Mouse (Mus musculus): ENCODE results near the gene Elmo1.

Elmo1 gene

DNA sequence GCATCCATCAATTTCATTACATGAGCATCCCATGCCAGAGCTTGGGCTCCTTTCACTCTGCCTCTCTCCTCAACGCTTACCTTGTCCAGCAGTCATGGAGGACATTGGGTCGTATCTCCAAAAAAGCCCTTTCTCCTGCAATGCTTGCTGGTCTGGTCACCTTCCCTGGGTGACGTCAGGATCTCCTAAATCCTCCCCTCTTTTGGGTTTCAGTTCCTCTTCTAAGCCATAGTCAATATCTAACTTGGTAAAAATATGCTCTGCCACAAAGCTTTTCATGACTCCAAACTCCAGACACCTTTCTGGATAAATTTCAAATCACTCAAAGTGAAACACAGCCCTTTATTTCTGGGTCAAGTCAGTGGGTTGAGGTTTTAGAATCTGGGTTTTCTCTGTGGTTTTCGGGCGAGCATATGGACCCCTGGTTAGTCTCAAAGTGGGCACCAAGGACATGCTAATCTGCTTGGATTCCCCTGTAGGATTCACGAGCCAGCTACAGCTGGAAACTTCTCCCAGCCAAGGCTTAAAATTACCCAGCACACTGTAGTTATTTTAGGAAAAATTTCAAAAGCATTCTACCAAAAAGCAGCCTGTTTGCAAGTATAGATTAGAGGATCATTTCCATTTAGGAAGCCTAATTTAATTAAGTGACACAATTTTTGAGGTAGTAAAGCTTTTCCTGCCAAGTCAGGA lies 403.8 kb downstream of the Elmo1 start:
- in situ Hi-C loops (cut with MboI; ENCODE audit: low sequenced_read_pairs): no loop called here

DNA sequence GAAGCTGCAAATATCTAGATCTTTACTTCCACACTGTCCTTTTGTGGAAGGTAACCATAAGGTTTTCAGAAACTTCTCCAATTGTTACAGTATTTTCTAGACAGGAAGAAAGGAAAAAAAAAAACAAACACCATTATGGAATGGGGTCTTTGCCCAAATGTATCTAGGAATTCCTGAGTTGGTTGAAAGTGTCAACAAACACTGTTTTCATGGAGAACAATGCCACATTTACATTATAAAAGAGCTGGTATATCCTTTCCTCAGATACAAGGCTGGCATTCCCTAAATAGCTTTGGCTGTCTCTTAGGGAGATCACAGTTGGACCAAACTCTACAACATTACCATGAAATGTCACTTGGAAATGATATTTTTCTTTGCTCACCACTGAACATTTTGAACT lies 411.5 kb downstream of the Elmo1 start:
- in situ Hi-C loops (cut with MboI; ENCODE audit: low sequenced_read_pairs): no loop called here

DNA sequence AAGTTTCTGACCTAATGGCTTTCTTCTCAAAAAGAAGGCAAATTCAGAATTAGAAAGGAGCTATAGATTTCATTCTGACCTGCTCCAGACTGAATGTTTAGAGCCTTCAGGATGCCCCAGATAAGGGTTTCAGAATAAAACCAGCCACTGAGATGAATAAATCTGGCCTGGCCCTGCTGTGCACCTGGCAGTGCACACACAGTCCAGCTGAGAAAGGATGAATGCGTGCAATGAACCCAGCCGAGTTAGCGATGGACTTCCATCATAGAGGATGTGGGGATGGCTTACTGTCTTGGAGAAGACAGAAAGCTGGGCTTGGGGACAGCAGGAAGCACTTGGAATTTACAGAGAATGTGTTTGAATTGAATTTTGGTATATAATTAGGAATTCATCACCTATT lies 413.0 kb downstream of the Elmo1 start:
- in situ Hi-C loops (cut with MboI; ENCODE audit: low sequenced_read_pairs): no loop called here

- in situ Hi-C loops (cut with MboI; ENCODE audit: low sequenced_read_pairs): no loop called here
These were observed 417.2 kb downstream of the Elmo1 start for GRCm38 (mm10) chr13:20507381-20508129.

DNA sequence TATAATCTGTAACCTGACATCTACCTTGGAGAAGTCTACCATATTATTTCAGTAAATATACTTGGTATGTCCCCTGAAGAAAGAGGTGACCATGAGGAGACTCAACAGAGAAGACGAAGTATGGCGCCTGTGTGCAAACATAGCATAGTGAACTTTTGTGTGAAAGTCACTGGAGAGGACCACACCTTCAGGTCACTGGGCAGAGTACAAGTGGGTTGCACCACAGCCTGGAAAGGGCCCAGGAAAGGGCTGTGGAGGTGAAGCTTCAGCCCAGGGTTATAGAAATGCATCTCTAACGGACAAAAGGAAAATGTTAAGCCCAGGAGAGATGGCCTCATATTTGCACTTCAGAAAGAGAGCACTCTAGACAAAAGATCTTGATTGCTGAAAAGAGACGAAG lies 420.6 kb downstream of the Elmo1 start:
- in situ Hi-C loops (cut with MboI; ENCODE audit: low sequenced_read_pairs): no loop called here

DNA sequence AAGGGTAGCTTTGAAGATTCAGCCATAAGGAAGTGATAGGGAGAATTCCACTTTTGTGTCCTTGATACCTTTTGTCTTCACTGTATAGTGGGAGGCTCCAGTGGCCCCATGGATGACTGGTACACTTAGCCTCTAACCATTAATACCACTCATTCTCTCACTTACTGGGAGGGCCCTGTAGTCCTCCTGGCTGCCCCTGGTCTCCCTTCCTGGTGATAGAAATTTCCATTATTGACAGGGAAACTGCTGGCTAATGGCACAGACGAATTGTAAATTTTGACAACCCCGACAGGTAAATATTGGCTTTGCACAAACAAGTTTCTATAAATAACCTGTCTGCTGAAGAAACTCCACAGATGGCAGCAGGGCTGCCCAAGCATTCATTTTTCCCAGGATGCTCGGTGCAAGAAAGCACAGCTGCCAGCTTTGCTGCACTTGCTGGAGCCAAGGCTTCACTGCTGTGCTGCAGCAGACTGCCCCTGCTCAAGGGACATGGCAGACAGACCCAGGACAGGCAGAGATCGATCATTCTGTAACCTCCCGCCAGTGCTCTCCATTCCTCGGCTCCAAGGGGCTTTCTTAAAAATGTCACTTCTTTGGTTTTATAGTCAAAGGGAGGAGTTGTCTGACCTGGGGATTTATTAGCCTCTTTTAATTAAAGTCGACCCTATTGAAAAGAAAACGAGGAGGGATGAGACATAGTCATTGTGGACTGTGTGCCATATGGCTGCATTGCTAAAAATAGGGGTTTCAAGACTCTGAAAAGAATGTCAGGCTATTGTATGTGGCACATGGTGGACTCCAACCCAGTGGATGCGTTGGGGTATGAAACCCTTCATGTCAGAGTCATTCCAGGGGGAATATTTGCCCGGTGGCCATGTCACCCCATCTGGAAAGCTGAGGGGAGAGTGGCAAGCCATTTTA lies 422.2 kb downstream of the Elmo1 start:
- in situ Hi-C loops (cut with MboI; ENCODE audit: low sequenced_read_pairs): no loop called here

DNA sequence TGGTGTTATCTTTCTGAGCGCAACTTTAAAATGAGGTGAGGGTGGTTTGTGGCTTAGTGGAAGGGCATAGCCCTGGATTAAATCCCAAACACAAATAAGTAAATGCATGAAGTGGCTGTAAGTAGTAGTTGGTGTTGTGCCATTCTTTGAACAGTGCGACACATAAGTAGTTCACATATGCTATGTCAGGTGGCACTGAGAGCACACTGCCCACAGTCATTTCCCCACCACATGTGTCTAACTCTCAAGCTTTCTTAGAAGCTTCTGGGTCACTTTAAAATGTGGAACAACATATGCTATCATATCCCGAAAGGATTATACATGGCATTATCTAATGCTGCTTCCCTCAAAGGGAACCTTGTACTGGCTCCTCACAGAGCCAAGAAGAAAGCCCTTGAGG lies 424.3 kb downstream of the Elmo1 start:
- in situ Hi-C loops (cut with MboI; ENCODE audit: low sequenced_read_pairs): no loop called here

GRCm38 (mm10) chr13:20516096-20516495 lies 425.7 kb downstream of the Elmo1 start:
- in situ Hi-C loops (cut with MboI; ENCODE audit: low sequenced_read_pairs): no loop called here

- in situ Hi-C loops (cut with MboI; ENCODE audit: low sequenced_read_pairs): no loop called here
These were observed 427.3 kb downstream of the Elmo1 start for GRCm38 (mm10) chr13:20517702-20518101.

- in situ Hi-C loops (cut with MboI; ENCODE audit: low sequenced_read_pairs): no loop called here
These were observed 431.1 kb downstream of the Elmo1 start for GRCm38 (mm10) chr13:20521492-20521891.

DNA sequence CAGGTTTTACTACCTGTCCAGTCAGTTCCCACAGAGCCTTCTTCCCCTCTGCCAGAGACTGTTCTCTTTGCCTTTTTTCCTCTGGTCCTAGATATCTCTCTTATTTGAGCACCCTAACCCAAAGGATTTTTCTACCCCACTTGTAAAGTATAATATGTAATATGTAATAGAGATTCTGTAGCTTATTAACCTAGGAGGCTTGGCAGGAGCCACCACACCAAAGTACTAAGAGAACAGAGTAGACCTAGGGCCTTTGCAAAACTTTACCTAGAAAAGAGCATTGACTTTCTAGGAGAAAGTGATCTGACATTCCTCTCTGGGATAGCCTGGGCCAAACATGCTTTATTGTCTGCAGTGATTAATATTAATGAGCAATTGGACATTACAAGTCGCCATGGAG lies 433.3 kb downstream of the Elmo1 start:
- in situ Hi-C loops (cut with MboI; ENCODE audit: low sequenced_read_pairs): no loop called here

DNA sequence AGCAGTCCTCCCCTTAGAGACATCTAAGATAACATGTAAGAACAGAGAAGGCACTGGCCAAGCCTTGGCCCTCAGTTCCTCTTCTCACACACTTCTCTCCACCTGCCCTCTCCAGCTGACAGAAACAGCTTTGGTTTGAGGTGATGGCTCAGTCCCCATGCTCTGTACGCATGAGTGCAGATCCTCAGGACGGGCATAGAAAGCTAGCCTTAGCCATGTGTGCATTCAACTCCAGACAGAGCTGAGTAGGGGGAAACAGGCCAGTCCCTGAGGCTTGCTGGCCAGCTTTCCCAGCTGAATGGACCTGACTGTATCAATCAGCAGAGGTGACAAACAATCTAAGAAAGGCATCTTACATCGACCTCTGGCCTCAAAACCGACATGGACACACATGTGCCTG lies 435.4 kb downstream of the Elmo1 start:
- in situ Hi-C loops (cut with MboI; ENCODE audit: low sequenced_read_pairs): no loop called here

DNA sequence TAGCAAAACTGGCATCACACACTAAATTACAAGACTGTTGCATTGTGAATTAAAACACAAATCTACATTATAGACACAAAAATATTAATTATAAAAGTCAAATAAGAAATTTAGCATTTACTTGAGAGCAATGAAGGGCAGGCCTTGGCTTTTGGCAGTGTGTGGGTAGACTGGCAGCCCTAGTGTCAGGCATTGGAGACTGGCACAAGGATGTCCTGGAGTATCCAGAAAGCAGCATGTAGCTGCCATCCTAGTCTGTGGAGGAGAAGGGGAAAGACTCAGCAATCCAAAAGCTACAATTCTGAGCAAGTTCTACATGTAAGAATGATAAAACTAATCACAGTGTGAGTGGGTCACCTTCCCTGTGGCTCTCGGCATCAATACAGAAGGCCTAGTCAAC lies 446.7 kb downstream of the Elmo1 start:
- in situ Hi-C loops (cut with MboI; ENCODE audit: low sequenced_read_pairs): no loop called here

DNA sequence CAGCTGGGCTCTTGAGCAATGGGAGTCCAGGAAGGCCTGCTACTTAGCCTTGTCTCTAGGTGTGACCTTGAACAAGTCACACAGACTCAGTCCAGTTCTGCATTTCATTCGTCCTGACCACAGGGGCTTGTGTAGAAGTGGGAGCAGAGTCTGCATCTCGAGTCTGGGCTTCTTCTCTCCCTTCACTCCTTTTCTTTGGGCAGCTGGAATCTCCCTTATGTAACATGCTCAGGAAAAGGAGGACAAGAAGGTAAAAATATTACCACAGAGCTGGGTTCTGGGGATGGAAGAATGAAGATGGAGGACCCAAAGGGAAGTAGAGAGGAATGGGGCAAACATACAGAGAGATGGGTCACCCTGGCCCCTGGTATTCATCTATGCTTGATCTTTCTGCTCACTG lies 447.1 kb downstream of the Elmo1 start:
- in situ Hi-C loops (cut with MboI; ENCODE audit: low sequenced_read_pairs): no loop called here

DNA sequence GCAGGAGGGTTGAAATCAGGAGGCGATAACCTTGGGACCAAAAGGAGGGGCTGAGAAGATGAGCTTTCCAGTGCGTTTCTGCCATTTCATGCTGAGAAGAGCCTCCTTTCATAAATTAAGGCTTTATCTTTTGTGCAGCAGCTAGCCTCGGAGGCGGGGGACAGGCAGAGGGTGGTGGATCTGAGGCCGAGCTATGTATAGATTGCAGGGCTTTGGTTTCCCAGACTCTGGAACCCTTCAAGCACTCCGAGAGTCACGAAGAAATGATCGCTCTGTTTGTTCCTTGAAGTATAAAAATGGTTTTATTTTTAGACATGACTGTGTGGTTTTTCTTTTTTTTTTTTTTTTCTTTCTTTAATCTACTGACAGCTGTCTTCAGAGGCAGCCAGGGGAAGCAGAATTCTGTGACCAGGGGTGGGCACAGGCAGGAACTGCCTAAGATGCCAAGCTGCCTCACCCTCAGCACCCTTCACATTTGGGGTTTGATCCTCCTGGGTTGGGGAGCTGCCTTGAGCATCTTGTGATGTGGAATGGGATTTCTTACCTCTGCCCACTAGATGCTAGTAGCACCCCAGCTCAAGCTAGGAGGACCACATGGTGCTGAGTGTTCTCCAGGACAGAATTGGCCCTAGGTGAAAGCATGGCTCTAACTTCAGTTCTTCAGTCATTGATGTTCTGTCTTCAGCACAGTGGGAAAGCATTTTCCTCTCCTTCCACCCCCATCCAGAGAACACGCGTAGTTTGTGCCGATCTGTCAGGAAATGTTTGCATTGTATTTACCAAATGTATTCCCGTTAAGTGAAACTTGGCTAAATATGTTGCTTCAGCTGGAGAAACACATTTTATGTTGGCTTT lies 448.0 kb downstream of the Elmo1 start:
- in situ Hi-C loops (cut with MboI; ENCODE audit: low sequenced_read_pairs): no loop called here

GRCm38 (mm10) chr13:20539631-20540030 lies 449.2 kb downstream of the Elmo1 start:
- in situ Hi-C loops (cut with MboI; ENCODE audit: low sequenced_read_pairs): no loop called here

- in situ Hi-C loops (cut with MboI; ENCODE audit: low sequenced_read_pairs): no loop called here
These were observed 456.3 kb downstream of the Elmo1 start for GRCm38 (mm10) chr13:20546568-20547204.

DNA sequence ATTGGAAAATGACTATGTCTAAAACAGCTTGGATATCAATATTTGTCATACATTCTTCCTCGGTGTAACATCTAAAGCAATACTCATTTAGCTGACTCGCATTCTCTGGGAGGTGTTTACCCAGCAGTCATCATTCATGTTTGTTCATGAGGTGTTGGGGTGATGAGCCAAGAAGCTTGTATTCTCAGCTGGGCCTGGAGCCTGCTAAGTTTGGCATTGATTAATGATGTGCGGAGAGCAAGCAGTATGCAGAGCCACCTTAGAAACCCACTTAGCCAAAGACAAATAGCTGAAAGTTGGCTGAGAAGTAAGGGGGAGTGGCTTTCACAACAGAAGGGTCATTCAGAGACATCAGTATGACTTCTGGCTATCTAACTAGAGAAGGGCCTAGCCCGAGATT lies 459.6 kb downstream of the Elmo1 start:
- in situ Hi-C loops (cut with MboI; ENCODE audit: low sequenced_read_pairs): no loop called here

DNA sequence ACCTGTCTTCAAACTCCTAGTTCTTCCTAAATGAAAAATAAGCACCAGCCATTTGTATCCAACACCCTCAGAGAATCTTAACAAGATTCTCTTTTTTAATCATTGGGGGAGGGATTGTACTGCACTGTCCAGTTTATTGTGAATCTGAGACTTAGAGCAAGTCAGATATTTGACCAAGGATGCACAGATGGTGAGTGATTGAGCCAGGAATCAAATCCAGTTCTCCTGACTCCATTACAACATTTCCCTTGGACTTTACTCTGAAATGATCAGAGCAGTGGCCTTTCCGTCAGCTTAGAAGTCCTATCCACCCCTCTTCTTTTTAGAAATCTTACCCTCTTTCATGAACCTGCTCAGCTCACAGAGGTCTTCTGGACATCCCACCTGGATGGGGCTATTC lies 461.2 kb downstream of the Elmo1 start:
- in situ Hi-C loops (cut with MboI; ENCODE audit: low sequenced_read_pairs): no loop called here

DNA sequence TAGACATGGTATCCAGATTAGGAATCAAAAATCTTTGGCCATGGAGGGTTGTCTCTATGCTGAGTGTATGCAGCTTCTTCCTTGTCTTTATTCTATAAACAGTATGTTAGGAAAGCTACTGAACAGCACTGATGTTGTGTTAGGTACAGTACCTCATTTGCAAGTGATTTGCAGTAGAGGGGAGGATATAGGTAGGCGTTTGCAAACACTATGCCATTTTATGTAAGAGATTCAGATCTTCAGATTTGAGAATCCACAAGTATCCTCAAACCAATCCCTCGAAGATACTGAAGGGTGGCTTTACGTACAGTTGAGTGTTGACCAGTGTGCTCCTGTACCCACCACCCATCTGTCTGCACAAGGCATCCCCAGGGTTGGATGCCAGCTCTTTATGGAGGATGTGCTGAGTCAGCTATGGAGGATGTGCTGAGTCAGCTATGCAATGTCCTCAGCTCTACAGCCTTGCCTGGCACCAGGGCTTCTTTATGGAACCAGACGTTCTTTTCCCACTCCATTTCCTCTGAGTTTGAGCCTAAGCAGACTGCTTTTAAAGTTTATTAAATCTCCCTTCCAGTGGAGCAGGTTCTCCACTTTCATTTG lies 465.6 kb downstream of the Elmo1 start:
- in situ Hi-C loops (cut with MboI; ENCODE audit: low sequenced_read_pairs): no loop called here

All from CH12F3 (cell line).